Mouse (Mus musculus) kidney, adult 11 months (tissue): ENCODE measurements around the gene Herpud1.
A peak's percentile ranks its signal among the peaks of the same experiment; 100 is the strongest.

Source experiments
- DNase-seq: peaks from one replicate; pipeline ENCODE4 v3.0.0; 2022

Herpud1 gene

DNA sequence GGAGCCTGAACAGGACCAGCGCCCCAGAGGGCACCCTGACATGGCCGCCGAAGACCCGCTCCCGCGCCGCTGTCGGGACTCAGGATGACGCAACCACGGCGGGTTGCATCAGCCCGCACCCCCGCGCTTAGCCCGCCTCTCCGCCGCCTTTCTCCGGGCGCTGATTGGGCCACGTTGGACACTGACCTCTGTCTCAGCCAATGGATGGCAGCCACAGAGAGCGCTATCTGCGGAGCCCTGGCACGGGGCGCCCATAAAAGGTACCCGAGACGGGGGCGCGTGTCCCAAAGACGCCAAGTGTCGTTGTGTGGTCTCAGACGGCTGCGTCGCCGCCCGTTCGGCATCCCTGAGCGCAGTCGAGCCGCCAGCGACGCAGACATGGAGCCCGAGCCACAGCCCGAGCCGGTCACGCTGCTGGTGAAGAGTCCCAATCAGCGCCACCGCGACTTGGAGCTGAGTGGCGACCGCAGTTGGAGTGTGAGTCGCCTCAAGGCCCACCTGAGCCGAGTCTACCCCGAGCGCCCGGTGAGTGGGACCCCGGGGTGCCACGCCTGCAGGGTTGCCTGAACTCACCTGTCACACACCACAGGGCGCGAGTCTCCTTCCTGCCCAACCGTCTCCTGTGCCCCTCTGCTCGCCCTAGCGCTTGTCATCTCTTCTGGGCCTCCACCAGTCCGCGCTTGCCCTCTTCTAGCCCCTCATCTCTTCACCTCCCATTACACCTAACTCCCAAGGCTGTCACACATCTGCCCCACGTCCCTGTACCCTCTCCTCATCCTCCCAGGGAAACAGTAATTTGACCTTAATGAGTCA lies at the start of gene Herpud1:
Herpud1 (plus strand) TSS at position 225 of the 813 bp plus-strand sequence.
- peak; percentile 98 for DNase-seq

DNA sequence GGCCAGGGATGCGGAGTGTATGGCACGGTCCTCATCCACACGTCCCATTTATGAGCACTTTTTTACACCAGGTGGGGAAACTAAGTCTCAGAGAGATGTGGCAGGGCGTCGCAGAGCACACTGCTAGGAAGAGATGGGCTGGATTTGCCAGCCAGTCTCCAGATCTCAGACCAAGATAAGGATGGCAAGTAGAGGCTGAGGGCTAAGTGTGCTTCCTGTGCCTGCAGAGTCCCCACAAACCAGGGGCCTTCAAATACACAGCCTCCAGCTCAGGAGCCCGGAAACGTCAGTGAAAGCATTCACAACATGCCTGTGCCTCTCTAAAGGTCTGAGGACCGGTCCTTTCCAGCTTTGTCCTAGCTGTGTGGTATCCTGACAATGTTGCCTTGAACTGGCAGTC lies 48.7 kb upstream of the Herpud1 start:
- no peak for DNase-seq

DNA sequence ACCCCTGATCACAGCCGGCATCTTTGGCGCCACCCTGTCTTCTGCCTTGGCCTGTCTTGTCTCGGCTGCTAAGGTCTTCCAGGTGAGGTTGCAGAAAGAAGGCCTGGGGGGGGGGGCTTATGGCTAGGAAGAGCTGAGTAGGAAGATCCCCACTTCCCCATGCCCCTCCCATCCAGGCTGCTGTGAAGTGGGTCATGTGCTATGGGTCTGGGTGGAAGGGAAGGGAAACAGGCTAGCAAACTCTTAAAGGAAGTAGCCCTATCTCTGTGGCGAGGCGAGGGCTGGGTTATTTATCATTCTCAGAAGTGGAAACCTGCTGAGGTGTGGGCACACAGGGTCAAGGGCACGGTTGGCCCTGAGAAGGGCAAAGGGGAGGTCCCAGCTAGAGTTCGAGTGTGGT lies 45.4 kb upstream of the Herpud1 start:
- no peak for DNase-seq

DNA sequence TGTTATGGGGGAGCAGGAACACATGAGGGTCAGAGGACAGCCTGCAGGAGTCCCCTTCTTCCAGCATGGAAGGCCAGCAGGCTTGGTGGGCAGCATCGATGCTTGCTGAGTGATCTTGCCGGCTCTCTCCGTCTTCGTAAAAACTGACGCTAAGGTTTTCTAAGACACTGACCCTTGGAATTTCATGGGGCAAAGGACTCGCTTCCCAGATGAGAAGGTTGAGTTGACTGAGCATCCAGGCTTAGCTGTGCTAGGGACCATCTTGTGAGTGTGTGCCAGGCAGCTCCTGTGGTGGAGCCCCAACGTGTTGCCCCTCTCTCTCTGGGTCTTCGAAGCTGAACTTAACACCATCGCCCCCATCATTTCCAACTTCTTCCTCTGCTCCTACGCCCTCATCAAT lies 43.5 kb upstream of the Herpud1 start:
- no peak for DNase-seq

DNA sequence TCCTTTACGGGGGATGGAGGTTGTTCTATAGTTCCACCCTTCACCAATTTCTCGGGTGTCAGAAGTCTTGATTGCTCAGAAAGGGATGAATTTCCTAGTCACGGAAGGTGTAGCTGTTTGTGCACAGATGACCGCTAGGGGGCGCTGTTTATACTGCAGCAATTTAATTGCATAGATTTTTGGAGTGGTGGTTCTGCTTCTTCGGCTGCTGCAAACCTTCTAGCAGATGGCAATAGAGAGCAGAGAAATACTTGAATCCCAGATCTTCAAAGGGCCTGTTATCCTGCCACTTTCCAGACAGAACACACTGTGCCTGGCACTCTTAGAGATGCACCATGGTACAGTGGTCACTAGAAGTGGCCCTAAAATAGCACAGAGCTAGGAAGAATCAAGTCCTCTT lies 42.9 kb upstream of the Herpud1 start:
- DNase-seq: peak; percentile 78

DNA sequence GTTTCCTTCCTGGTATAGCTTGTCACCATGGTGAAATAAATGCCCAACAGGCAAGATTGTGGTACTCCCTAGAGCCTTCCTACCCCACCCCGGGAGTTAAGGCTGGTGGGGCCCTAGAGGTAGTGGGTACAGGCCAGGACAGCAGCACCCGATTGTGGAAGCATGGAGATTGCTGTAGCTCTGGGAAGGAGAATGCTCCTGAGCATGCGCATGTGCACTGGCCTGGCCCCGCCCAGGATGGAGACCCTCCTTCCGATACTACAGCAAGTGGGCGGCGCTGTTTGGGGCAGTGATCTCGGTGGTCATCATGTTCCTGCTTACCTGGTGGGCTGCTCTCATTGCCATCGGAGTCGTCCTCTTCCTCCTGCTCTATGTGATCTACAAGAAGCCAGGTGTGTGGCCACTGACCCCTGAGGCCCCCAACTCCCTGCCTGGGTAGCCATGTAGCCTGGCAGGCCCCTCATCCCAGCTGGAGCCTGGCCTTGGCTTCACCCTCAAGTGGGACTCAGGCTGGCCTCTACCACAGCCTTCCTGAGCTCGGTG lies 42.4 kb upstream of the Herpud1 start:
- DNase-seq: no peak

DNA sequence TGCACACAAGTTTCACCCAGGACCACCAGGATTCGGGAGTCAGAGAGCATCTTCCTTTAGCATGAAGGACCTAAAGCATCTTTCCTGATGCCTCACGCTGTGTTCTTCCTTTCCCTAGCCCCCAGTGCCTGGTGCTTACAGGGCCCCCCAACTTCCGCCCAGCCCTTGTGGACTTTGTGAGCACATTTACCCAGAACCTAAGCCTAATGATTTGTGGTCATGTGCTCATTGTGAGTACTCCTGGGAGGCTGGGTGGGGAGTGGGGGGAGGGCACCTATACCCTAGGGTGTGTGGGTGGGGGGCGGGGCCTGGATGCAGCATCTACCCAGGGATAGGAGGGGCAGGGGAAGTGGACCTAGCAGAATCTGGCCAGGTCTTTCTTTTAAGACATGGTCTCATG lies 40.6 kb upstream of the Herpud1 start:
- DNase-seq: no peak

DNA sequence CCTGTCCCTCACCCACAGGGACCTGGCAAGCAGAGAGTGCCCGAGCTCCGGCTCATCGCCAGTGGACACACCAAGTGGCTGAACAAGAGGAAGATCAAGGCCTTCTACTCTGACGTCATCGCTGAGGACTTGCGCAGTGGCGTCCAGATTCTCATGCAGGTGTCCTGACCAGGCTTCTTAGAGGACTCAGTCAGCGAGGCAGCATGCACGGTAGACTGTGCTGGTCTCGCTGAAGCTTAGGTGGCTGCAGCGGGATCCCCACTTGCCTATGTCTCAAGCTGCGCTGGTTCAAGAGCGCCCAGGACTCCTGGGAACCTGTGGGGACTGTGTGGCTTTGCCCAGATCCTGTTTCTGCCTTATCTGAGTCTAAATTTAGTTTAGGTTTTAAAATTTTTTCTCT lies 40.0 kb upstream of the Herpud1 start:
- no peak for DNase-seq

DNA sequence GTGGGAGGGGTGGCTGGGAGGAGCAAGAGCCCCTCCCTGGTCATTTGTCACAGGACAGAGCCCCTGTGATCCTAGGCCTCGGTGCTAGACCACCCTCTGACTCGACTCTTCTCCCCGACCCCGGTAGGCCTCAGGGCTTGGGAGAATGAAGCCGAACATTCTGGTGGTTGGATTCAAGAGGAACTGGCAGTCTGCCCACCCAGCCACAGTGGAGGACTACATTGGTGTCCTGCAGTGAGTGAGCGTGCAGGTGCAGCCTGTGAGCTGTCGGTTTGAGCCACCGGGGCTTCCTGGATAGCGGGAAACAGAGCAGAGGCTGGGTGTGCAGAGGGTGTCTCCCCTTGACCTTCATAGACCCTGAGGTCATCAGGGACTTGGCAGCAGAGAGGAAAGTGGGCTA lies 37.8 kb upstream of the Herpud1 start:
- DNase-seq: no peak

DNA sequence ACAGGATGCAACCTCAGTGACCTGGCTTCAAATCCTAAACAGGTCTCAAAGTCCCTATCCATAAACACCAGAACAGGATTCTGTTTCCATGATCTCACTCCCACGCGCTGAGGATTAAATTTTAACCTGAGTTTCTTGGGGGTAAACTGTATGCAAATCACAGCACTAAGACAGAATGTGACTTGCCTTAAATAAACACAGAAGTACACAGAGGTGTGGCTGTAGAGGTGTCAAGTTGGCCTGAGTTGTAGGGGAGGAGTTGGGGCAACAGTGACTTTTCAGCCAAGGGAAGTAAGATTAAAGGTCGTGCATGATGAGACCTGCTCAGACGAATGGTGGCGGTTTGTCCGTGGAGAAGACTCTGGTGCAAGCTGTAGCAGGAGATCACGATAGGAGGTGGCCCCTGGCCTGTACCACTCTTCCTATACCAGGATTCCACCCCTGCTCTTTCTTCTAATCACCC lies 32.1 kb upstream of the Herpud1 start:
- peak; percentile 93 for DNase-seq

DNA sequence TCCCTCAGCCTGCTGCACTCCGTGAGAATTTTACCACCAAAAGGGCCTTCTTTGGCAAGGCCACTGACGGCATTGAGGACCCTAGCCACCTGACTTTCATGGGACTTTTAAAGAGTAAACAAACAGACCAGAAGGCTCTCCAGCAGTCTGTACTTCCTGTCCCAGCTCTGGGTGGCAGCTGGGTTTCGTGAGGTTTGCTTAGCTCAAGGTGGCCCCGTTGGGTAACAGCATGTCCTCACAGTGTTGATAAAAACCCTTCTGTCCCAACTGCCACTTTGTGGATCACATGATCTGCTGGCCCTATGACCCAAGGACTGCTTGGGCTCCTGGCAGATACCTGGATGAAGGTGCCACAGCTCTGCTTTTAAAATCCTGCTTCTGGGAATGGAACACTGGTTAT lies 31.7 kb upstream of the Herpud1 start:
- peak; percentile 65 for DNase-seq

DNA sequence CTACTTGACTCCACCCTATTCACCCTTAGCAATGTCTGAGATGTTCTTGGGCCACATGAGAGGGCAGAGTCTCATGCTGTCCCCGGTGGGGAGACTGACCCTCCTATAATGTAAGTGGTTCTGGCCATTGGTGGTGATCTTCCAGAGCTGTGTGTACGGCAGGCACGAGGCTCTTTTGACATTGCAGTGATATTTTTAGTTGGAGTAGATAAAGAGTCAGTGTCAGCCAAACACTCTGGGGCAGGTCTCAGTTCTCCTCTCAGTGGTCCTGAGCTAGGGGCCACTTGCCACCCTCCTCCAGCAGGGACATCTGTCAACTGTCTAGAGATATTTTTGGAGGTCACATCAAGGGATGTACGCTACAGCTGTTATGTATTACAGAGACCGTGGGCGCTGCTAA lies 29.0 kb upstream of the Herpud1 start:
- DNase-seq: no peak

DNA sequence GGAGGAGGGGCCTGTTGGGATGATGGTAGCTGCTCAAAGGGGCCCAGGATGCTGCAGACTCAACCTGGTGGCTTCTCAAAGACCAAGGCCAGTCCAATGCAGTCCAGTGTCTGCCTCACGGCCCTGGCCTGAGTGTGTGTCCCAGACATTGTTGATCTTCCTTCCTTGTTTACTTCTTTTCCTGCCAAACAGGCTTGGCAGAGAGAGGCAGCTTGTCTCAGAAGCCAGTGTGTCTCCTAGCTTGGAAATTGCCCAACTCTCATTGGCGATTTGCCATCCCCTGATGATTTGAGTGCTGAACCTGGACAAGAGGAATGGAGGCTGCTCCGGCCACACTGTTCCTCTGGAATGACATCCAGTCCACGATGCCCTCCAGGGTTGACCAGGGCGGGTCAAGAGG lies 27.7 kb upstream of the Herpud1 start:
- peak; percentile 91 for DNase-seq

DNA sequence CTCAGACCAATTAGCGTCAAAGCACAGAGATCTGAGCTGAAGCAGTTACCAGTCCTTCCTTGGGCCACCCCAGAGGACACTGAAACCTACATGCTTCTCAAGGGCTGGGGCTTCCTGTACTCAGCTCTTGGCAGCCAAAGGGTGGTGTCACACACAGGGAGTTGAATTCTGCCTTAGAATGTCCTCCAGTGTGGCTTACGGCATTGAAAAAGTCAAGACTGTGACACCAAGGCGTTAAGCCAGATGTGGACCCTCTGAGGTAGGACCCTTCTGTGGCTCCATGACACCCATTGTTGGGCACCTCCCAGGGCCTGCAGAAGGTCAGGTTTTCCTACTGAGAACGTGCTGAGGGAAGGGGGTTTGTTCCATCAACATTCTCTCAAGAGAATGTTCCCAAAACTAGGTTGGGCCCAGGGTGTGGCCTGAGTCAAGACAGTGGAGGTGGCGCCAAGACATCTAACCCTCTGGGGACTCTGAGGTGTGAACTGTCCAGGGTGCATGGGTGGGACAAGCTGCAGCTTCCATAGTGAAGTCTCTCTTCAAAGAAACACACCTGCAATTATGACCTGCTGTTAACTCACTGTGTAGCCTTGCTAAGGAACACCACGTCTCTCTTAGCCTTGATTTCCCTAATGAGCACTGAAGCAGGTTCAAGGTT lies 24.3 kb upstream of the Herpud1 start:
- peak; percentile 57 for DNase-seq

DNA sequence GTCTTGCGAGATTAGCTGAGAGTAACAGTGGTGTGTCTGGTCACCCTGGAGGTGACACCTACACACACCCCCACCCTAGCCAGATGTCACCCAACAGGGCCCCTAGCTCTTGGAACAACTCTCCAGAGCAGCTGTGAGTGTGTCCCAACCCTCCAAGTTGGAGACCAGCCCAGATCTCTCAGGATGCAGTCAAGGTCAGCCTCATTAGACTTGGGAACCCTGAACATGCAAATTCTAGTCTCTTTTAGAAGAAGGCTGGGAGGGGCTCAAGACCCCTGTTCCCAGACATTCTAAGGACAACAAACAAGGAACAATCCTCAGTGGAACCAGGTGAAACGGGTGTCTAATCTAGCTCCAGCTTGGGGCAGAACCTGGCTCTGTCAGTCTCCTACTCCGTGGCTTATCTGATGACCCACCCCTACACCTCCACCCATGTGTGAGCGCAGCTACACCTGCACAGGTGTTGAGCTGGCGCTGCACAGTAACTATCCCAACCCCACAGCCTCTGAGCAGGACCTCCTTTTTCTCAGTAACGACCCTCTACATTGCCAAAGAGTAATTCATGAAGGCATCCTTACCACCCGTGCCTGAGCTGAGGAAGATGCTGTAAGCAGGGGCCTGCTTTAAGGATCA lies 23.5 kb upstream of the Herpud1 start:
- peak; percentile 81 for DNase-seq

DNA sequence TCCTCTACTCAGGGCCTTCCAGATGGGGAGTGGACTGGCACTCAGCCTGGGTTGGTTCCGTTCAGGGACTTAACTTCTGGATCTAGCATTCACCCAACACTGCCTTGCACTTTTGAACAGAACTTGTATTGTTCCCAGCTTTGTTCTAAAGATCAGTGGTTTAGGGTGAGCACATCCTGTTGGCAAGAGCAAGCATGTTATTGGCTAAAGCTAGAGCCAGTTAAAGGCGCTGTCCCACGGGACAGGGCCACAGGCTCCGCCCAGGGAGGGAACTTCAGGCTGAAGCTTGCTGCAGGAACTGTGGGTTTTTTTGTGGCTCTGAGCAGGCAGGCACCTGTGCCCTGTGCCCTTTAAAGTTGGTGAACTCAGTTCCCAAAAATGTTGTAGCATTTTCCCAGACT lies 22.9 kb upstream of the Herpud1 start:
- peak; percentile 93 for DNase-seq

DNA sequence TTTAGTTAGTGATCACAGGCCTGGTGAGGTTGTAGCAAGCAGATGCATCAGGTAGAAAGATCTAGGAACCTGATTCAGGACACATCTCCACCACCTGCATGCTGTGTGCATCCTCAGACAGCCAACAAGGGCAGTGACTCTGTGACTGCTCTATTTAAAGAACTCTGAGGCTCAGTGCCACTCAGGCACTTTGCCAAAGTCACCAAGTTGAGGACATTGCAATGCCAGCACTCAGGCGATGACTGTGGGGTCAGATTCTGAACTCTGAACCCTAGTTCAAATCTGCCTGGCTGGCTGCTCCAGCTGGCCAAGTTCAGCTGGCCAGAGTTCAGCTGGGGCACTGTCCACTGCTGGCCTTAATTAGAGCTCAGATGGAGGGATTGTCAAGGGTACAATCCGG lies 22.3 kb upstream of the Herpud1 start:
- DNase-seq: peak; percentile 95

DNA sequence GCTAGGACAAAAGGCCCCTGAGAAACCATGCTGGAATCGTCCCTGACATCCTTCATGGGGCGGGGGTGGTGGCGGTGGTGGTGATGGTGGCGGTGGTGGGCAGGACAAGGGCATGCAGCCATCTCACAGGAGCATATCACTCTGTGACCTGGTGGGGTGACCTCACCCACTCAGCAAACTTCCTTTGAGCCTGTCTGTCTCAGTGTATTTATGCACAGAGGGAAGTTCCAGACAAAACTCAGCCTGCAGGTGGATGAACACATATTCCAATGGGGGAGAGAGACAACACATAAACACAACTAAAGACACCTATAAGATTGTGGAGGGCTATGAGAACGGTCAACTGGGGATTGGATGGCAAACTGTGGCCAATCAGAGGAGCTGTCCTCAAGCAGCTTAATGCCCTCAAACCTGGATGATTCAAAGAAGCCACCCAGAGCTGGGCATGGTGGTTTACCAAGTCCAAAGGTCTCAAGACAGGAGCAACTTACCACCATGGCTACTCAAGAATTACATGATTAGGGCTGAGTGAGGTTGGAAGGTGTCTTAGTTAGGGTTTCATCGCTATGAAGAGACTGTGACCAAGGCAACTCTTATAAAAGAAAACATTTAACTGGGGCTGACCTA lies 21.4 kb upstream of the Herpud1 start:
- peak; percentile 63 for DNase-seq

DNA sequence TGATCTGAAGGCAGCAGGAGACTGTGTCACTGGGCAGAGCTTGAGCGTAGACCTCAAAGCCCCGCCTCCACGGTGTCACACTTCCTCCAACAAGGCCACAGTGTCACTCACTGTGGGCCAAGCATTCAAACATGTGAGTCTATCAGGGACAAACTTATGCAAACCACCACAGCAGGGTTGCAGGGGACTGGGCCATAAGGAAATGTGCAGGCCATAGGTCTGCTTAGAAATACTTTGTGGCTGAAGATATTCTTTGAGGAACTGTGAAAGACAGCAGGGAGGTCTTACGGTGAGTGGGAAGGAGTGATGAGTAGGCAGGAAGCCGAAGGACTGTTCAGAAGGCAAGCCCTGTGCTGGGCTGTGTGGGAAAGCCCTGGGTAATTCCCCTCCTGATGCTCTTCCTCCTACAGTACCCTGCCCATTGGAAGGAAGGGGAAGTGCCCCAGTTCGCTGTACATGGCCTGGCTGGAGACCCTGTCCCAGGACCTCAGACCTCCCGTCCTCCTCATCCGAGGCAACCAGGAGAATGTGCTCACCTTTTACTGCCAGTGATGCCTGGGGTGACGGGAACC lies 20.7 kb upstream of the Herpud1 start:
- DNase-seq: peak; percentile 74

DNA sequence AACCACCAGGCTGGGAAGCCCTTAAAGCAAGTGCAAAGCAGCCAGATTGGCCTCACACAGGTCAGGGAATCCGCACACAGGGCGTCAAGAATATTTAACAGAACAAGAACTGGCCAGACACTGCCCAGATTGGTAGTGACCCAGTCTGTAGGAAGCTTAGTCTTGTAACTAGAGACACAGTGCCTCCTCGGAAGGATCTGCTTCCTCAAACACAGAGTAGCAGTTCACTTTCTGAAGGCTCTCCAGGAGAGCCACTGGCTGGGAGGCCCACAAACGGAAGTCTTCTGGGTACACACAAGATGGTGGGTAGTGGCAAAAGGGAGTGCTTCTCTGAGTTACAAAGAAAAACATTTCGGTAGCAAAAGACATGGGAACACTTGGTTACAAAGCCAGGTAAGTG lies 15.4 kb upstream of the Herpud1 start:
- DNase-seq: no peak

DNA sequence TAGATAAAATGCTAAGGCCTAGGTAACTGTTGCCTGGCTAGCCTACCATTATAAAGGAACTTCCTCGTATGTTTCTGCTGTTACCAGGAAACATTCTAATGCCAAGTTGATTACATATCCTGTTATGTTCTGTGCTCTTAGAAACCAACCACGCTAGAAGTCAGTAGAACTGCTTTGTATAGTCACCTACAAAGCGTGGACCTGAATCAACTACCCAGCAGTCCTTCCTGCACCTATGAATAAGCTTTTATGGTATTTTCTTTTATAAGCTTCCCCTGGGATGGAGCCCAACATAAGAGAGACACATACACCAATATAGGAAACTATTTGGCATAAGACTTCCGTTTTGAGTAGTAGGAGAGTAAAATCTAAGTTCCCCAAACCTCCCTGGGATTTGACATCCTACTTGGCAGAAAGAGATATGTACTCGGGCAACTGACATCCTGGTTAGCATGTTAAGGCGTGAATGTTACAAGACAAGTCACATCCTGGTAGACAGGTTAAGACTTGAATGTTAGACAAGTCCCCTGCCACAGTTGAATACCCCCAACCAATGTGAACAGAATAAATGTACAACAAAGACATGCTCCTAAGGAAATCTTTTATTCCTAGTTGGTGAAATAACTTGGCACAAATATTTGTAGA lies 13.2 kb upstream of the Herpud1 start:
- no peak for DNase-seq

DNA sequence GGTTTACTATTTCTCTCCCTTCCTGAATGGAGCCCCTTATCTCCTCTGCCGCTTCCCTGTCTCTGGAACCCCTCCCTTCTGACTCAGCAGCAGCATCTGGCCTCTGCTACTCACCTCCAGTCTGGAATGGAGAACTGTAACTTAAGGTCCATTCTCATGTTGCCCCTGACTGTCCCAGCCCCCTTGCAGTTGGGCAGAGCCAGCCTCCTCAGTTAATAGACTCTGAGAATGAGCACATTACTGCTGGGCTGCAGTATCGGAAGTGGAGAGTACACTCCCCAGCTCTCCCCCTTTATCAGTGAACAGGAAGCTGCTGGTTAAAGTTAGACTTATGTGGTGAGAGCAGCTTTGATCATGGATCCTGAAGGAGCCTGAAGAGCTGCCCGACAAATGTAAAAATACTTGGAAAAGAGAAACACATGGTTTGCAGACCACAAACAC lies 10.7 kb upstream of the Herpud1 start:
- no peak for DNase-seq
